Mouse (Mus musculus): ENCODE measurements around the gene H2al1c.
"Not testable (repeated sequence)": the region's sequence is repeated elsewhere in the genome, so short reads cannot be mapped to it uniquely, and the experiment has no call there.

GRCm38 (mm10) chrX:11317956-11318355 is 12.5 kb downstream of the H2al1c start, which contains the start of gene H2al1g:
- not testable (repeated sequence) for TF ChIP-seq POLR2A (IDR thresholded peaks at IDR 0.05; ENCODE audit: borderline replicate concordance, low read depth, low read length); CTCF (IDR thresholded peaks at IDR 0.05; ENCODE audit: low read depth, low read length)

Measured in bone marrow macrophage, adult 2 months (primary cell).